Comparison of ENCODE assay signal across 8 mouse cellular contexts in the genomic region with DNA sequence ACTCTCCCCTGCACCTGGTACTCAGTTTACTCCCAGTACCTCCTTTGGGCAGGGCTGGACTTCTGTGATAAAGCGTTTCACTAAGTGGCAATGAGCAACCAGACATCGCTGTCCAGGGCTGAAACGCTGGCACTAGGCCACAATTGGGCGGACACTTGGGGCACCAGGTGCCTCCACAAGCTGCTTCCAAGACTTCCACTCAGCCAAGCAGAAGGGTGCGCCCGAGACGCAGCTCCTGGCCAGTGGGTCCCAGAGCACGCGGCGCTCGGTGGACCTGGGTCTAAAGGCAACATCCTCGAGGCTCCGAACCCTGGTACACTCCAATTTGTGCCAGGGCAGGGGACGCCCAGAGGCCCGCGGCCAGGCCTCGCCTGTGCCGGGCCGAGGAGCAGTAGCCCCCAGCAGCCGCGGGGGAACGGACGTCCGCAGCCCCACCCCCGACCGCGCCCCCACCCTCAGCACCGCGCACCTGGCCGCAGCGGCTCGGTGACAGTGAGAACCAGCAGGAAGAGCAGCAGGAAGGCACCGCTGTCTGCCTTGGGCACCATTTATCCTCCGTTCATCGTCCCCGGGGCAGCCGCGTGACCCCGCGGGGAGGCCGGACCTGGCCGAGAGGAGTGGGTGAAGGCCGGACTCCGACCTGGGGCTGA. TPM values are rescaled to one million over a fixed set of nuclear protein-coding genes. Genes with fewer than 3 reads are reported as not detected.
DNase-seq lines count a peak whose midpoint lies in the region; ATAC-seq lines count a peak whose summit lies in the region.

No protein-coding gene starts in this region.

- no peaks in the 10 kb centered on the region for H3K27me3 ChIP-seq in hindbrain, embryonic 12.5 days

- no peaks in the 10 kb centered on the region for H3K36me3 ChIP-seq in hindbrain, embryonic 12.5 days

- ATAC-seq in hindbrain, embryonic 12.5 days (ENCODE audit: low FRiP score), result peak; percentile 75

- peak overlapping the region; percentile 98 for H3K9ac ChIP-seq in hindbrain, embryonic 12.5 days

- peak overlapping the region; percentile 97 for H3K27ac ChIP-seq in hindbrain, embryonic 12.5 days

- H3K4me2 ChIP-seq in hindbrain, embryonic 12.5 days (replicated peaks), result peak overlapping the region; percentile 84

- under 1% methylated on average over 44 of the region's 44 CpGs for WGBS in hindbrain, embryonic 12.5 days

- peak; percentile 54 for DNase-seq in embryo, embryonic 10 days (ENCODE audit: low spot score)
- no peak for DNase-seq in embryo, embryonic 9.5 days (ENCODE audit: extremely low spot score)
- DNase-seq in cerebellum, postnatal 14 days, result peak; percentile 95 to 98
- peak; percentile 30 to 39 for DNase-seq in frontal cortex, postnatal 25 days (ENCODE audit: low spot score in 2 of 2)
- peak; percentile 33 to 44 for DNase-seq in layer of hippocampus, postnatal 25 days (ENCODE audit: extremely low spot score in 1 of 2, low spot score in 1 of 2)
- DNase-seq in lung, postnatal 25 days (ENCODE audit: low spot score), result peak; percentile 81
- peak; percentile 51 to 52 for DNase-seq in right cerebral cortex, adult 2 months (ENCODE audit: low spot score in 2 of 2)

- H3K4me3 ChIP-seq in hindbrain, embryonic 12.5 days, result peak overlapping the region; percentile 97

- no peaks in the 10 kb centered on the region for H3K9me3 ChIP-seq in hindbrain, embryonic 12.5 days (replicated peaks)

- H3K4me1 ChIP-seq in hindbrain, embryonic 12.5 days, result peaks cover 23% of the 10 kb centered on the region

RNA-seq across cellular contexts. Expression of a gene that starts 0.4 kb away (rescaled TPM):
- 0.66 and 0.73 TPM in 2 replicates for polyA plus RNA-seq in hindbrain, embryonic 12.5 days (2016; fragmentation: Nextera tagmentation; extraction: Ambion mirVana)
- 1 to 10 TPM; 2.4 to 2.7 TPM for total RNA-seq in layer of hippocampus, postnatal 25 days (2021)

RNA-seq across cellular contexts. Expression of a gene that starts 3.0 kb away (rescaled TPM):
- polyA plus RNA-seq in hindbrain, embryonic 12.5 days (2016; fragmentation: Nextera tagmentation; extraction: Ambion mirVana), result 0.07 and 0.10 TPM in 2 replicates
- total RNA-seq in layer of hippocampus, postnatal 25 days (2021), result under 1 TPM in 1 of 2 experiments, not detected in 1; 0.15 TPM

RNA-seq across cellular contexts. Expression of a gene that starts 7.3 kb away (rescaled TPM):
- 101 and 106 TPM in 2 replicates for polyA plus RNA-seq in hindbrain, embryonic 12.5 days (2016; fragmentation: Nextera tagmentation; extraction: Ambion mirVana)
- total RNA-seq in layer of hippocampus, postnatal 25 days (2021), result 100 to 1,000 TPM; 103 to 114 TPM

RNA-seq across cellular contexts. Expression of a gene that starts 7.4 kb away (rescaled TPM):
- polyA plus RNA-seq in hindbrain, embryonic 12.5 days (2016; fragmentation: Nextera tagmentation; extraction: Ambion mirVana), result 0.17 and 0.21 TPM in 2 replicates
- total RNA-seq in layer of hippocampus, postnatal 25 days (2021), result not detected

RNA-seq across cellular contexts. Expression of a gene that starts 20.1 kb away (rescaled TPM):
- polyA plus RNA-seq in hindbrain, embryonic 12.5 days (2016; fragmentation: Nextera tagmentation; extraction: Ambion mirVana), result 50.0 and 51.1 TPM in 2 replicates
- 10 to 100 TPM; 26.3 to 32.1 TPM for total RNA-seq in layer of hippocampus, postnatal 25 days (2021)
